Mouse (Mus musculus) hindbrain, embryonic 16.5 days (tissue): ENCODE measurements at regions not wholly inside any gene's neighbourhood (a gene's known extent, or its start where the extent isn't known, plus 50 kb on each side); places are given as distances from the start of the nearest gene placed in this dataset.

ENCODE experiments used
- ATAC-seq: fragments of 200-750 bp; cut with Nextera tagmentation; 2 replicates; pipeline ENCODE4 v1.8.0; 2017; ENCODE audit warnings: moderate TSS enrichment, moderate library complexity
- H3K27ac ChIP-seq: fragments of 300-500 bp; sonication (generic); 2 replicates; pipeline ENCODE4 v1.5.1; 2014; ENCODE audit warnings: low read depth, mild to moderate bottlenecking, control low read depth, low read length, moderate library complexity
- H3K27me3 ChIP-seq: fragments of 300-500 bp; sonication (generic); replicated peaks from 2 replicates; pipeline ENCODE4 v1.6.1; 2014; ENCODE audit warnings: low read length; ENCODE audit not compliant: control insufficient read depth, insufficient read depth
- H3K36me3 ChIP-seq: fragments of 300-500 bp; sonication (generic); 2 replicates; pipeline ENCODE4 v1.6.1; 2014; ENCODE audit warnings: mild to moderate bottlenecking, low read length, moderate library complexity, mixed read lengths; ENCODE audit not compliant: control insufficient read depth, insufficient read depth
- H3K4me1 ChIP-seq: fragments of 300-500 bp; sonication (generic); 2 replicates; pipeline ENCODE4 v1.6.1; 2014; ENCODE audit warnings: low read depth, low read length; ENCODE audit not compliant: control insufficient read depth, insufficient read depth
- H3K4me2 ChIP-seq: fragments of 300-500 bp; sonication (generic); 2 replicates; pipeline ENCODE4 v1.6.1; 2014; ENCODE audit warnings: mild to moderate bottlenecking, low read length, control low read depth, moderate library complexity
- H3K4me3 ChIP-seq: fragments of 300-500 bp; sonication (generic); 2 replicates; pipeline ENCODE4 v1.5.1; 2014; ENCODE audit warnings: mild to moderate bottlenecking, low read length, control low read depth, moderate library complexity
- H3K9ac ChIP-seq: fragments of 300-500 bp; sonication (generic); 2 replicates; pipeline ENCODE4 v1.6.1; 2014; ENCODE audit warnings: low read depth, mild to moderate bottlenecking, control low read depth, low read length, moderate library complexity
- H3K9me3 ChIP-seq: fragments of 300-500 bp; sonication (generic); 2 replicates; pipeline ENCODE4 v1.6.1; 2014; ENCODE audit warnings: mild to moderate bottlenecking, low read length, moderate library complexity; ENCODE audit not compliant: control insufficient read depth
- WGBS: fragments of 180-500 bp; shearing (Covaris S2); extraction: QIAGEN DNeasy Blood & Tissue Kit; methylation state at CpG from one replicate; pipeline ENCODE4 v1.1.7; 2014; 5-methylcytosine and 5-hydroxymethylcytosine counted together

DNA sequence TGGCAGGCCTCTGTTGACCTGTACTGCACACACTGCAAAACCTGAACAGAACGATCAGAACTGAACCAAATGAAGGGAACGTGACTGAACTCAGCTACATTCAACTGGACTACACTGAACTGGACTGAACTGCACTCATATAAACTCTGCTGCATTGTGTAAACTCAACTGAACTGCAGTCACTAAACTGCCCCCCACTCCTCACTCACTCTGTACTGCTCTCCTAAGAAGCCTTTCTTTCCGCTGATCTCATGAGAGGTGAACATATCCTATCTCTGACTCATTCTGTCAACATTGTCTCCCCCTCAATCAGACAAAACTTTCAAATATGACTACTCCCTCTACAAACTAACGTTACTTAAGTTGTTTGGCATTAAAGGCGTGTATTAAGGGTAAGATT, 324.5 kb upstream of the Cdh9 start:
- no peak overlapping the region for H3K4me2 ChIP-seq
- 88% methylated on average over 5 of the region's 5 CpGs for WGBS
- no peak for ATAC-seq

GRCm38 (mm10) chr15:16406203-16406602, 322.4 kb upstream of the Cdh9 start:
- no peaks in the 10 kb centered on the region for H3K9me3 ChIP-seq
- H3K27ac ChIP-seq, result no peak overlapping the region
- 0 out of 2 replicates have a peak, but pooled peaks have one; percentile 69 for ATAC-seq
- H3K4me2 ChIP-seq, result no peak overlapping the region
- no peak overlapping the region for H3K4me3 ChIP-seq
- no peak overlapping the region for H3K9ac ChIP-seq
- H3K4me1 ChIP-seq, result no peaks in the 10 kb centered on the region
- no peaks in the 10 kb centered on the region for H3K27me3 ChIP-seq
- no peaks in the 10 kb centered on the region for H3K36me3 ChIP-seq

More for the DNA sequence above, 324.5 kb upstream of the Cdh9 start:
- H3K4me3 ChIP-seq, result no peak overlapping the region
- H3K36me3 ChIP-seq, result no peaks in the 10 kb centered on the region
- H3K27ac ChIP-seq, result no peak overlapping the region
- no peaks in the 10 kb centered on the region for H3K27me3 ChIP-seq
- H3K4me1 ChIP-seq, result no peaks in the 10 kb centered on the region
- no peaks in the 10 kb centered on the region for H3K9me3 ChIP-seq
- no peak overlapping the region for H3K9ac ChIP-seq

GRCm38 (mm10) chr15:16411686-16412085, 316.9 kb upstream of the Cdh9 start:
- Histone ChIP-seq H3K27me3 (no peaks in the 10 kb centered on the region), H3K4me2 (no peak overlapping the region), H3K4me3 (no peak overlapping the region), H3K9me3 (no peaks in the 10 kb centered on the region), H3K4me1 (no peaks in the 10 kb centered on the region), H3K27ac (no peak overlapping the region), H3K36me3 (no peaks in the 10 kb centered on the region), H3K9ac (no peak overlapping the region)
- WGBS, result 93% methylated on average over 1 of the region's 1 CpGs
- no peak for ATAC-seq

DNA sequence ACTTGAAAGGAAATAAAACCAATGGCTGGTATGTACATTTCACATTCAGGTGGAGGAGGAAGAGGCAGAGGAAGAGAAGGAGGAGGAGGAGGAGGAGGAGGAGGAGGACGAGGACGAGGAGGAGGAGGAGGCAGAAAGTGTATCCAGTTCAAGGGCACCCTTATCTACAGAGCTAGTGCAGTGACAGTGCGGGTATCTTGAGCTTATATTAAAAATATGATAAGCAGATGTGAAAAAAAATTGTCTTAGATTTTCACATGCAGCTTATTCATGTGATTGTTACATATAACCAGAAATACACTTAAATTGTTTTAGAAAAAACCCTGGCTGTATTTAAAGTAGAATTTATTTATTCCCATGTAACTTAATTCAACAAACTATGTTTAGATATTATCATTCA, 310.8 kb upstream of the Cdh9 start:
- WGBS, result 77% methylated on average over 3 of the region's 3 CpGs
- no peak overlapping the region for H3K27ac ChIP-seq
- ATAC-seq, result no peak

GRCm38 (mm10) chr15:16423019-16423418, 305.5 kb upstream of the Cdh9 start:
- 90% methylated on average over 3 of the region's 3 CpGs for WGBS
- Histone ChIP-seq H3K27me3 (no peaks in the 10 kb centered on the region), H3K27ac (no peak overlapping the region), H3K9me3 (no peaks in the 10 kb centered on the region), H3K4me3 (no peak overlapping the region), H3K4me1 (no peaks in the 10 kb centered on the region), H3K9ac (no peak overlapping the region), H3K4me2 (no peak overlapping the region), H3K36me3 (no peaks in the 10 kb centered on the region)
- no peak for ATAC-seq

More for the DNA sequence above, 310.8 kb upstream of the Cdh9 start:
- Histone ChIP-seq H3K9ac (no peak overlapping the region), H3K27me3 (no peaks in the 10 kb centered on the region), H3K4me2 (no peak overlapping the region), H3K4me3 (no peak overlapping the region), H3K9me3 (no peaks in the 10 kb centered on the region), H3K36me3 (no peaks in the 10 kb centered on the region), H3K4me1 (no peaks in the 10 kb centered on the region)

- ATAC-seq, result no peak
- no peak overlapping the region for H3K27ac ChIP-seq
Observed at GRCm38 (mm10) chr15:16446631-16447030, 281.9 kb upstream of the Cdh9 start.

DNA sequence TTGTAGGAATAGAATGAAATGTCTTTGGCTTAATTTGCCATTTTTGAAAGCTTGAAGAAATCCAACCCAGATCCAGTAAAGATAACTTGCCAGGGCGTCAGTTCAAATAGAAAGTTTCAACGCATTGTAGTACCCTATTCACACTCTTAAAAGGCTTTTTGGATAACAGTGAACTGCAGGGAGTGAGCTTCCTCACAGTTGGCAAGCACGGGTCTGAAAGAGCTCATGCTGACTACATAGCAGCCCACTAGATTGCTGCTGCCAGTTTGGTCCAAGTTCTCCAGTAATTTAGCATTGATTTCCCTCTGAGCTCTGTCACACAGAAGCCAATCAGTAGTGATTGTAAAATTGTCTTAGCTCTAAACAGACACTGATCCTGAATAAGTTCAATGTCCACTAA, 237.3 kb upstream of the Cdh9 start:
- 2% methylated on average over 3 of the region's 3 CpGs for WGBS
- Histone ChIP-seq H3K4me3 (no peak overlapping the region), H3K4me2 (no peak overlapping the region), H3K27me3 (no peaks in the 10 kb centered on the region), H3K9me3 (no peaks in the 10 kb centered on the region), H3K4me1 (no peaks in the 10 kb centered on the region), H3K27ac (no peak overlapping the region), H3K36me3 (no peaks in the 10 kb centered on the region), H3K9ac (no peak overlapping the region)
- peak; percentile 64; the same call in 1 of the 2 replicates for ATAC-seq

More at GRCm38 (mm10) chr15:16446631-16447030, 281.9 kb upstream of the Cdh9 start:
- no peaks in the 10 kb centered on the region for H3K27me3 ChIP-seq
- no peaks in the 10 kb centered on the region for H3K4me1 ChIP-seq
- H3K9ac ChIP-seq, result no peak overlapping the region
- no peak overlapping the region for H3K4me3 ChIP-seq
- H3K4me2 ChIP-seq, result no peak overlapping the region
- no peaks in the 10 kb centered on the region for H3K36me3 ChIP-seq
- no peaks in the 10 kb centered on the region for H3K9me3 ChIP-seq

DNA sequence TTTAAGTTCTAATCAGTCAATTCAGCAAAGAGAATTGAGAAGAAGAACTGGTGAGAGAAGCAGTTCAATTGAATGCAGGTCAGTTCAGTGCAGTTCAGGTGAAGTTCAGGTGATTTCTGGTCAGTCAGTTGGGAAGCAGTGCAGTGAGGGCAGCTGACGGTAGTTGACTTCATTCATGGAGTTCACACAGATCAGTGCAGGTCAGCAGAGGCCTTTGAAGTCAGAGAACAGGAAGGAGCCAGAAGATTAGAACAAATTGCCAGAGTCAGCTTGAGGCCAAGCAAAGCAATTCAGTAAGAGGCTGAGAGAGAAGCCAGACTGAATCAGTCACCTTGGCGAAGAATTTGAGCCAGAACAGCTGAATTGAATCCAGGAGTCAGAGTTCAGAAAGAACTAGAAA, 235.7 kb upstream of the Cdh9 start:
- H3K9me3 ChIP-seq, result no peaks in the 10 kb centered on the region
- no peaks in the 10 kb centered on the region for H3K4me1 ChIP-seq
- H3K27ac ChIP-seq, result no peak overlapping the region
- WGBS, result 53% methylated on average over 2 of the region's 2 CpGs
- no peaks in the 10 kb centered on the region for H3K27me3 ChIP-seq
- no peak overlapping the region for H3K4me3 ChIP-seq
- ATAC-seq, result no peak
- no peak overlapping the region for H3K9ac ChIP-seq
- no peak overlapping the region for H3K4me2 ChIP-seq
- H3K36me3 ChIP-seq, result no peaks in the 10 kb centered on the region

DNA sequence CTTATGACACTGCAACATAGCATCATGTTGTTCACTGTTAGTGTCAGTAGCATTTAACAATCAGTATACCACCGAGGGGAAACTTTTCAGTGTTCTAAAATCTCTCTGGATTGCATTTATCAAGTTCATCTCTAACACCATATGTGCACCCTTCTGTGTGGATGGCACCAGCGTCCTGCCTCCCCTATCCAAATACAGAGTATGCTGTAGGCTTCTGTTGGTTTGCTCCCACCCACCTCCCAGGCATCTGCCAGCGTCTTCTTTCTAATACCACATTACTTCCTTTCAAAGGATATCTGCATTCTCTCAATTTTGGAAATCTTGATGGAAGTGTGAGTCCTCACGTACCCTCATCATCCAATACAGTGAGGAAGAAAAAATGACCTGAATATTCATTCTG, 208.0 kb upstream of the Cdh9 start:
- no peak for ATAC-seq
- H3K27me3 ChIP-seq, result no peaks in the 10 kb centered on the region
- H3K4me1 ChIP-seq, result no peaks in the 10 kb centered on the region
- 82% methylated on average over 4 of the region's 4 CpGs for WGBS
- H3K4me3 ChIP-seq, result no peak overlapping the region
- no peak overlapping the region for H3K27ac ChIP-seq
- H3K4me2 ChIP-seq, result no peak overlapping the region
- H3K9me3 ChIP-seq, result no peaks in the 10 kb centered on the region
- no peaks in the 10 kb centered on the region for H3K36me3 ChIP-seq
- H3K9ac ChIP-seq, result no peak overlapping the region

GRCm38 (mm10) chr15:16532587-16532986, 196.0 kb upstream of the Cdh9 start:
- Histone ChIP-seq H3K36me3 (no peaks in the 10 kb centered on the region), H3K9ac (no peak overlapping the region), H3K4me1 (no peaks in the 10 kb centered on the region), H3K4me2 (no peak overlapping the region), H3K27ac (no peak overlapping the region), H3K27me3 (no peaks in the 10 kb centered on the region), H3K9me3 (no peaks in the 10 kb centered on the region), H3K4me3 (no peak overlapping the region)
- no peak for ATAC-seq
- 91% methylated on average over 6 of the region's 6 CpGs for WGBS
